Mouse (Mus musculus) E14TG2a.4 (cell line): Measurements from ENCODE around the gene Shmt2.

Experiments used
- CTCF ChIP-seq: conservative IDR thresholded peaks from 2 replicates; pipeline ENCODE4 v1.5.1; 2014; ENCODE audit warnings: low read length
- NANOG ChIP-seq: IDR thresholded peaks from 2 replicates; pipeline ENCODE4 v1.6.1; 2014; ENCODE audit warnings: borderline replicate concordance, low read length, mixed read lengths
- POU5F1 ChIP-seq: IDR thresholded peaks from 2 replicates; pipeline ENCODE4 v1.6.1; 2014; ENCODE audit warnings: low read length, borderline replicate concordance

DNA sequence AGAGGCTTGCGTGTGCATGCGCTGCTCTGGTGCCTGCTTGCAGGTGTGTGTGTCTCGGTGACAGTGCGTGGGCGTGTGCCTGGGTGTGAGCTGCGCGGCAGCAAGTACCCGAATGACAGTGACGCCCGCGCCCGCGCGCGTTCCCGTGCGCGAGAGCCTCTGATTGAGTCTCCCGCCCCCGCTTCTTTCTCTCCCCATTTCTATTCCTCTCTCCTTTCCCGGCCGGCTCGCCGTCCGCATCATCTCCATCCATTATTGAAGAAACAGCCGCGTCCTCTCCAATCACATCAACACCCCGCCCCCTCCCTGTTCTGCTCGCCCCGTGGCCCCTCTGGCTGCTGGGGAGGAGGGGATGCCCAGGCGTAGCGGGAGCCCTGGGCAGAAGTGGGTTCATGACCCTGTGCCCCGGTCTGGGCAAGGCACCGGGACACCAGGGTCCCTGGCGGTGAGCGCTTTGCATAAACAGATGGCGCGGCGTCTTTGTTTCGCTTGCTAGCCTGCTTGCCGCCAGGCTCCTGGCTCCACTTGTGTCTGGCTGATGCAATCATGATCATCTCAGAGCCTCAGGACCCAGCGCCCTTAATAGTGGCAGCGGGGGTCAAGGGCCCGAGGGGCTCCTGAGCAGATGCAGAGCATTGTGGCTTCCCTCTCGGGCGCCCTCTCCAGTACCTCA is 10.5 kb downstream of the Shmt2 start:
- TF ChIP-seq CTCF: no peak; the same call in 1 of the 2 replicates
- TF ChIP-seq NANOG: no peak
- no peak for TF ChIP-seq POU5F1
